Mouse (Mus musculus) liver, postnatal 0 days (tissue): ENCODE data around the gene Ubqln4. TPM values are rescaled to one million over a fixed set of nuclear protein-coding genes. Genes with fewer than 3 reads are reported as not detected.

Source experiments
- ATAC-seq: fragments of 200-750 bp; cut with Nextera tagmentation; 2 replicates; pipeline ENCODE4 v1.8.0; 2017; ENCODE audit warnings: mild to moderate bottlenecking, moderate library complexity
- DNase-seq: peaks from one replicate; pipeline ENCODE4 v3.0.0-alpha.2; 2016
- H3K27ac ChIP-seq: fragments of 300-500 bp; sonication (generic); 2 replicates; pipeline ENCODE4 v1.5.1; 2014; ENCODE audit warnings: antibody characterized with exemption, moderate library complexity, mild to moderate bottlenecking, low read depth
- H3K27me3 ChIP-seq: fragments of 300-500 bp; sonication (generic); 2 replicates; pipeline ENCODE4 v1.6.1; 2014; ENCODE audit warnings: low read length, control low read depth, mixed read lengths; ENCODE audit not compliant: insufficient read depth
- H3K36me3 ChIP-seq: fragments of 300-500 bp; sonication (generic); replicated peaks from 2 replicates; pipeline ENCODE4 v1.6.1; 2014; ENCODE audit warnings: mild to moderate bottlenecking, control low read depth, low read length, moderate library complexity, mixed read lengths; ENCODE audit not compliant: insufficient read depth
- H3K4me1 ChIP-seq: fragments of 300-500 bp; sonication (generic); 2 replicates; pipeline ENCODE4 v1.6.1; 2014; ENCODE audit warnings: antibody characterized with exemption, mild to moderate bottlenecking, control low read depth; ENCODE audit not compliant: insufficient read depth
- H3K4me2 ChIP-seq: fragments of 300-500 bp; sonication (generic); 2 replicates; pipeline ENCODE4 v1.6.1; 2014; ENCODE audit warnings: low read depth, mild to moderate bottlenecking, low read length, moderate library complexity, mixed read lengths
- H3K4me3 ChIP-seq: fragments of 300-500 bp; sonication (generic); 2 replicates; pipeline ENCODE4 v1.5.1; 2014; ENCODE audit warnings: low read depth, low read length
- H3K9ac ChIP-seq: fragments of 300-500 bp; sonication (generic); replicated peaks from 2 replicates; pipeline ENCODE4 v1.6.1; 2014; ENCODE audit warnings: mild to moderate bottlenecking, moderate library complexity
- H3K9me3 ChIP-seq: fragments of 300-500 bp; sonication (generic); 2 replicates; pipeline ENCODE4 v1.6.1; 2016; ENCODE audit warnings: mild to moderate bottlenecking, control low read depth, low read length, mixed read lengths
- CTCF ChIP-seq: sonication (generic); IDR thresholded peaks from 2 replicates; pipeline ENCODE4 v1.5.1; 2016; ENCODE audit warnings: antibody characterized with exemption, low read depth
- EP300 ChIP-seq: IDR thresholded peaks from 2 replicates; pipeline ENCODE4 v1.6.1; 2016; ENCODE audit warnings: antibody characterized with exemption, low read depth, mild to moderate bottlenecking
- WGBS: fragments of 180-500 bp; shearing (Covaris S2); extraction: QIAGEN DNeasy Blood & Tissue Kit; methylation state at CpG from one replicate; pipeline ENCODE4 v1.1.7; 2014; ENCODE audit not compliant: insufficient replicate concordance; 5-methylcytosine and 5-hydroxymethylcytosine counted together
- microRNA counts: library from miRNA; unstranded; fragments of <30 nt; microRNA quantifications from one replicate; lab custom pipeline; 2015
- microRNA-seq: library from miRNA; unstranded; fragments of <30 nt; microRNA quantifications from one replicate; pipeline ENCODE4, GENCODE M21; 2016
- polyA plus RNA-seq: library from polyadenylated mRNA; unstranded; fragments of >200 nt; fragmentation: Nextera tagmentation; extraction: Ambion mirVana; gene quantifications from 2 replicates; pipeline ENCODE4 v1.2.1, GENCODE M21; 2015

Gene Ubqln4
- polyA plus RNA-seq, 1 experiment from 2014 or later, result 12.5 TPM

DNA sequence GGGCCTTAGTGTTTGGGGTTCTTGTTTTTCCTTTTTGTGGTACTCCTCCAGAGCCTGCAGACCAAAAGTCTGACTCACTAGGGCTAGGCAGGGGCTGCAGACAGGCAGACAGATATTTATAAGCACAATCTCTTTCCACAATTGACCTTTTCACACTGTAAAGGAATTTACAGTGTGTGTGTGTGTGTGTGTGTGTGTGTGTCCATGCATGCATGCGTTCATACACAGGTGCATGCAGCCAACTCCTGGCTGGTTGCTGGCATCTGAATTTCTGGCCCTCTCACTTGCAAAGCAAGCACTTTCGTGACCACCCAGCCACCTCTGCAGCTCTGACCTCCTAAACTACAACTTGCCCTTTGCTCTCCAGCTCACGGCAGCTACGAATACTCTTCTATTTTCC lies 55.5 kb downstream of the Ubqln4 start:
- Histone ChIP-seq H3K4me3 (no peak overlapping the region), H3K36me3 (no peaks in the 10 kb centered on the region), H3K27ac (no peak overlapping the region), H3K4me2 (no peak overlapping the region), H3K27me3 (no peaks in the 10 kb centered on the region), H3K9ac (no peak overlapping the region), H3K9me3 (no peaks in the 10 kb centered on the region), H3K4me1 (peaks cover 5% of the 10 kb centered on the region; the same call in 1 of the 2 replicates)
- DNase-seq (no peak), ATAC-seq (no peak)
- WGBS, result 61% methylated on average over 4 of the region's 4 CpGs
- TF ChIP-seq EP300 (no peak), CTCF (no peak)

DNA sequence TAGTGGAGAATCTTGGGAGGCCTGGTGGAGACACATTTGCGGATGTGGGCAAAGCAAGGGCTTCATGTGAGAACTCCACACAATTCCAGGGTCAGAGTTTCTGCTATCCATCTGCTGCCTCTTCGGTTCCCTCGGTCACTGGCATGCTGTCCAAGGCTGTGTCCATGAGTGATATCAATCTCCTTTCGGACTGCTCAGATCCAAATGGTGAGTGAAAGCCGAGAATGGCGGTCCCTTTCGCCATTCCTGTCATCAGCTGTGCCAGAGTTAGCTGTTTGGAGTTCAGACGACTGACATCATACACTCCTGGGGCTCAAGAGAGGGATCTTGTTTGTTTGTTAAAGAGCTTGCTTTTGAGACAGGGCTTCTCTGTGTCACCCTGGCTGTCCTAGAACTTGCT lies 60.9 kb downstream of the Ubqln4 start:
- WGBS, result 78% methylated on average over 8 of the region's 8 CpGs
- H3K4me1 ChIP-seq, result peaks cover 19% of the 10 kb centered on the region
- ATAC-seq (no peak), DNase-seq (no peak)
- H3K36me3 ChIP-seq, result no peaks in the 10 kb centered on the region
- TF ChIP-seq EP300 (no peak), CTCF (no peak)
- H3K27ac ChIP-seq, result no peak overlapping the region
- no peaks in the 10 kb centered on the region for H3K27me3 ChIP-seq
- no peak overlapping the region for H3K4me2 ChIP-seq
- no peak overlapping the region for H3K4me3 ChIP-seq
- no peaks in the 10 kb centered on the region for H3K9me3 ChIP-seq
- H3K9ac ChIP-seq, result no peak overlapping the region

DNA sequence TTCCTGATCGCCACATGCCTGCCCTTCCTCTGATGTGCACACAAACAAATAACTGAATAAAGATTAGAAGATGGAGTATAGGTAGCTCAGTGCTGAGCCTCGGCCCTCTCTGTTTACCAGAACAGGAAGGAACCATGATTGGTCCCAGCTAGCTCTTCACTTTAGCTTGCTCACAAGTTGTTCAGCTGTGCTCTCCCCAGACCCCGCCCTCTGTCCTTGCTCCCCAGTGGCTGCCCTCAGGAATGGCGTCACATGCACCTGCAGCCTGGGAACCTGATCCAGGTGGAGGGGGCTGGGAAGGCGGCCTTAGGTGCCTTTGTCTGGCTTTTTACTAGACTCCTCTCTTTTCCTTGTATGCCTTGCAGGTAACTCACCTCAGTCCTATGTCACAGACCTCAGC lies 61.6 kb downstream of the Ubqln4 start:
- Histone ChIP-seq H3K4me2 (no peak overlapping the region), H3K36me3 (no peaks in the 10 kb centered on the region), H3K4me1 (peaks cover 26% of the 10 kb centered on the region), H3K9me3 (no peaks in the 10 kb centered on the region), H3K9ac (no peak overlapping the region), H3K27me3 (no peaks in the 10 kb centered on the region), H3K4me3 (no peak overlapping the region), H3K27ac (no peak overlapping the region)
- ATAC-seq (no peak), DNase-seq (no peak)
- TF ChIP-seq EP300, result no peak
- no peak for TF ChIP-seq CTCF
- 51% methylated on average over 5 of the region's 5 CpGs for WGBS

DNA sequence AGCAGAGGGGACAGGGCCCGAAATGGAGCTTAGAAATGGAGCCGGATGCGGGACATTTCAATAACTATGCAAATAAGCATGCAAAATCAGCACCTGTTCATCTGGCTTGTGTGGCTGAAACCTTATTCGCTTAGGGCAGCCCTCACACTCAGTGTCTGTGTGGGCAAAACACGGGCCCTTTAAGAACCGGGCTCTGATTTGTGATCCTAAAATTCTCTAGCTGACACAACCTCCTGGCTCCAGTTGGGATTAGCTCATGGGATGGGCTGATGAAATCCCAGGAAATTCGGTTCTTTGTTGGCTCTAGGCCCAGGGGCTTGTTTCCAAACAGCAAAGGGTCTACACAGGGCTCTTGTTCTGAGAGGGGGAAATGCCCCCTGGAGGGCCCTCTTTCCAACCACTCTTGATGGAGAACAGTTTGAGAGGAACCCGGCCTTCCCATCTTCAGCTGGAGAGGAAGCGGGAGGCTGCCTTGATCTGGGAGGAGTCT lies 62.4 kb downstream of the Ubqln4 start:
- no peak overlapping the region for H3K27ac ChIP-seq
- ATAC-seq, result peak; percentile 54
- DNase-seq, result peak; percentile 52

DNA sequence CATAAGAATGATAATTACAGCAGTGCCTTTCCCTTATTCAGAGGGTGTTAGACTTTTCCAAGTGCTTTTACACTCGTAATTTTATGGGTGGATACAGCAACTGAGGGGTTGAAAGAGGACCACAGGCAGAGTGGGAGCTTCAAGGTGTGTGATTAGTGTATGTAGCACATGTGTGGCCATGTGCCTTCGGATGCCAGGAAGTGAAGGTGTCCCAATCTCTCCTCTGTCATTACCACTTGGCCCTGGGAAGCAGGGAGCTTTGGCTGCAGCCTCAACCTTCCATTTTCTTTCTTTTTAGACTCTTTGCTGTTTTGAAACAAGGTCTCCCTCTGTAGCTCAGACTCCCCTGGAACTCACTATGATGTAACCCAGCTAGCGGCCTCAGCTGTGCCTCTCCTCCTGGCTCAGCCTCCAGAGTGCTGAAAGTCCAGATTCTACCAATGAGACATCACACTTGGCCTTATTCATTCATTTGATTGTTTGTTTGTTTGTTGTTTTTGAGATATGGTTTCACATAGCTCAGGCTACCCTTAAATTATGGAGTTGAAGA lies 63.5 kb downstream of the Ubqln4 start:
- peak overlapping the region; percentile 37 for H3K4me2 ChIP-seq
- TF ChIP-seq CTCF (no peak), EP300 (no peak)

More for the DNA sequence above, 62.4 kb downstream of the Ubqln4 start:
- no peaks in the 10 kb centered on the region for H3K9me3 ChIP-seq
- H3K4me2 ChIP-seq, result peak overlapping the region; percentile 37; the same call in 1 of the 2 replicates
- H3K27me3 ChIP-seq, result no peaks in the 10 kb centered on the region
- no peak overlapping the region for H3K4me3 ChIP-seq
- H3K9ac ChIP-seq, result no peak overlapping the region
- peaks cover 34% of the 10 kb centered on the region for H3K4me1 ChIP-seq
- 64% methylated on average over 9 of the region's 9 CpGs for WGBS
- no peaks in the 10 kb centered on the region for H3K36me3 ChIP-seq
- TF ChIP-seq CTCF, result no peak
- no peak for TF ChIP-seq EP300

DNA sequence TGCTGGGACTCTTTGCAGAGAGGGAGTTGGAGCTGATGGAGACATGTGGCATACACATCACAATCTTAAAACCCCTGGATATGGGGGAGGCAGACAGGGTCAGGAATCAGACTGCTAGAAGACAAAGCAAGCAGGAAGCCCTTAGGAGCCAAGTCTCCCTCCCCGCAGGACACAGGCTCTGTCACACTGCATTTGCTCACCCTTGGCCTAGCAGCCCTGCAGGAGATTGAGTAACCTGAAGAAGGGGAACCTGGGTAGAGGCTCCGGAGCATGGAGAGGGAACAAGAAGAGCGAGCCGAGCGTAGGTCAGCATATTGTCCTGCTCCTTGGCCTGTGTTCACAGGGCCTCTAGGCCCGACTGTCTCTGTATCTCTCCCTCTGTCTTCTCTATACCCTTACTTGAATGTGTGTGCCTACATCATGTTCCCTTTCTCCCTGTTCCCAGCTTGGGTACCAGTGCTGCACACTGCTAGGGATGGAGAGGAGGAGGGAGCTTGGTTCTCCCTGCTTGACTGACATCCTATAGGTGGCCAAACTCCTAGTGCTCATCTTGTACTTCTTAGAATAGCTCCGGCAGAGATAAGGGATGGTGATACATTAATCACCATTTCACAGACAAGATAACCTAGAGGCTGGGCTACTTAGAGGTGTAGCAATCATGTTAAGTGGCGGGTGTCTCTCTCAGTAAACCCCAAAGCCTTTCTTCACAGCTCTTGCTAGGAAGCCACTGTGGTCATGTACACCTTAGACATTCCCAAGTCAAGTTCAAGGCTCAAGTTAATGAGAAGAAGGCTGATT lies 64.7 kb downstream of the Ubqln4 start:
- WGBS, result 54% methylated on average over 8 of the region's 8 CpGs
- Histone ChIP-seq H3K9ac (no peak overlapping the region), H3K9me3 (no peaks in the 10 kb centered on the region), H3K27ac (peak overlapping the region; percentile 44; the same call in 1 of the 2 replicates), H3K4me1 (peaks cover 49% of the 10 kb centered on the region), H3K36me3 (no peaks in the 10 kb centered on the region), H3K4me3 (no peak overlapping the region), H3K27me3 (no peaks in the 10 kb centered on the region), H3K4me2 (peak overlapping the region; percentile 7; the same call in 1 of the 2 replicates)
- ATAC-seq (peak; percentile 18; the same call in 1 of the 2 replicates), DNase-seq (peak; percentile 51)
- TF ChIP-seq EP300, result no peak
- TF ChIP-seq CTCF, result no peak

More for the DNA sequence above, 63.5 kb downstream of the Ubqln4 start:
- 59% methylated on average over 3 of the region's 3 CpGs for WGBS
- Histone ChIP-seq H3K4me1 (peaks cover 40% of the 10 kb centered on the region), H3K9me3 (no peaks in the 10 kb centered on the region), H3K9ac (0 out of 2 replicates have a peak overlapping the region, but pooled peaks have one; percentile 11), H3K27ac (no peak overlapping the region), H3K4me3 (no peak overlapping the region), H3K27me3 (no peaks in the 10 kb centered on the region), H3K36me3 (no peaks in the 10 kb centered on the region)
- no peak for ATAC-seq
- no peak for DNase-seq

MicroRNAs encoded within 50 kb of the gene (microRNA counts, 519-probe panel; counts per million panel counts)
- microRNA mmu-miR-1905 (lab: Ali Mortazavi, UCI), result not detected

Small RNA genes within 50 kb of the gene (microRNA-seq; reads per million reads assigned to microRNA genes)
- gene Mir1905, result not detected

Other genes starting within 250 kb of the Ubqln4 start
- gene Glmp, start 228.7 kb upstream of the Ubqln4 start, polyA plus RNA-seq, result 111 and 114 TPM in 2 replicates
- 1.4 TPM in 2 replicates for gene Tmem79, start 217.6 kb upstream of the Ubqln4 start, polyA plus RNA-seq
- gene Smg5, start 217.5 kb upstream of the Ubqln4 start, polyA plus RNA-seq, result 9.9 and 11.8 TPM in 2 replicates
- 1.7 and 2.0 TPM in 2 replicates for gene Paqr6, start 189.2 kb upstream of the Ubqln4 start, polyA plus RNA-seq
- gene Bglap3, start 181.0 kb upstream of the Ubqln4 start, polyA plus RNA-seq, result 0.43 and 0.62 TPM in 2 replicates
- not detected in 2 replicates for gene Bglap2, start 175.1 kb upstream of the Ubqln4 start, polyA plus RNA-seq
- not detected in 2 replicates for gene Bglap, start 169.3 kb upstream of the Ubqln4 start, polyA plus RNA-seq
- gene Pmf1, start 143.4 kb upstream of the Ubqln4 start, polyA plus RNA-seq, result 59.5 and 64.3 TPM in 2 replicates
- gene Slc25a44, start 128.6 kb upstream of the Ubqln4 start, polyA plus RNA-seq, result 9.0 and 9.2 TPM in 2 replicates
- 27.3 and 30.0 TPM in 2 replicates for gene Sema4a, start 92.6 kb upstream of the Ubqln4 start, polyA plus RNA-seq
- 68.4 and 73.4 TPM in 2 replicates for gene Lmna, start 43.8 kb upstream of the Ubqln4 start, polyA plus RNA-seq
- 0.37 and 0.51 TPM in 2 replicates for gene Mex3a, start 21.4 kb upstream of the Ubqln4 start, polyA plus RNA-seq
- gene Rab25, start 5.5 kb upstream of the Ubqln4 start, polyA plus RNA-seq, result 0.13 and 0.29 TPM in 2 replicates
- 104 and 106 TPM in 2 replicates for gene Lamtor2, start 684 bp upstream of the Ubqln4 start, polyA plus RNA-seq
- 141 and 155 TPM in 2 replicates for gene Ssr2, start 22.1 kb downstream of the Ubqln4 start, polyA plus RNA-seq
- gene Arhgef2, start 52.2 kb downstream of the Ubqln4 start, polyA plus RNA-seq, result 13.7 and 13.8 TPM in 2 replicates
- not detected in 2 replicates for gene Rxfp4, start 99.4 kb downstream of the Ubqln4 start, polyA plus RNA-seq
- gene Khdc4, start 132.0 kb downstream of the Ubqln4 start, polyA plus RNA-seq, result 18.8 and 19.8 TPM in 2 replicates
- gene Rit1, start 163.1 kb downstream of the Ubqln4 start, polyA plus RNA-seq, result 25.6 and 26.3 TPM in 2 replicates
- 0.36 and 0.51 TPM in 2 replicates for gene Syt11, start 221.4 kb downstream of the Ubqln4 start, polyA plus RNA-seq